Mouse (Mus musculus): ENCODE measurements around the gene Pitpnc1. TPM values are rescaled to one million over a fixed set of nuclear protein-coding genes. Genes with fewer than 3 reads are reported as not detected.

Pitpnc1 gene
- polyA plus RNA-seq, 1 experiment from 2014 or later = 9.7 TPM

DNA sequence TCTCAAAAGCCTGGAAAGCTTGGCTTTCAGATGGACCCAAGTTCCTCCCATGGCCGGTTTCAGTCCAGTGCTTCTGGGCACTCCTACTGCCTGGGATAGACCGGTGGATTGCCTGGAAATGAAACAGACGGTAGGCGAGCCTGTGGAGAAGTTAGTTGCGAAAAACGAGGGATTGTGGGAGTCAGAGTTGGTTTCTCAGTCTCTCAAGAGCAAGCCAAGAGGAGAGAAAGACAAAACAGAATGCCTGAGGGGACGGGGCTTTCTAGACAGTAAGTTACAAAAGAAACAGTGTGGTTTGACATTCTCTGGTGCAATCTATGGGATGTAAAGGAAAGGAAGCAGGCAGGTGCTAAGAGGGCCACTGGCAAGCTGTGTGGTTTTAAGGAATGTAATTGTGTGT is 216.3 kb downstream of the Pitpnc1 start:
- H3K4me1 ChIP-seq = no peaks in the 10 kb centered on the region
- WGBS (ENCODE audit: insufficient replicate concordance) = 72% methylated on average over 7 of the region's 7 CpGs
- H3K36me3 ChIP-seq = peaks cover 29% of the 10 kb centered on the region
- H3K4me3 ChIP-seq = no peak overlapping the region
- H3K9me3 ChIP-seq (replicated peaks) = no peaks in the 10 kb centered on the region
- no peak overlapping the region for H3K27ac ChIP-seq
- no peaks in the 10 kb centered on the region for H3K27me3 ChIP-seq (replicated peaks)
- no peak overlapping the region for H3K4me2 ChIP-seq
- H3K9ac ChIP-seq = no peak overlapping the region
- no peak for ATAC-seq

DNA sequence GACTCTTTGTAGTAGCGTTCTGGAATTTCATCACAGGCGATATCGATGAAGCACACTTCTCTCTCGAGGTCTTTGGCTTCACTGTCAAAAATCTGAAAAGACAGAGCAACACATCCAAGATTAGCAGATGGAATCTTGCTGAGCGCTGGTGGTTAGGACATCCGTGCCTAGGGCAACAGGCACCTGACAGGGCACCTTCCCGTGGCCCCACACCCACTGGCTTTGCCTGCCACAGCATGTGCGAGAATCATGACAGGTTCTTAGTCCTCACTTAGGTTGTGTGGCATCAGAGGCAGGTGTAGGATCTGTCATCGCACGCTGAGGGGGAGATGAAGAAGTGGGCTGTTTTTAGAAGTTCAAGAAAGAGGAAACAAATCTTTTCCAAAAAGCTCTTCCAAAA is 218.5 kb downstream of the Pitpnc1 start:
- Histone ChIP-seq H3K9ac (no peak overlapping the region), H3K36me3 (peaks cover 33% of the 10 kb centered on the region), H3K4me3 (no peak overlapping the region), H3K27ac (no peak overlapping the region), H3K4me2 (no peak overlapping the region), H3K4me1 (no peaks in the 10 kb centered on the region), H3K27me3 (replicated peaks) (no peaks in the 10 kb centered on the region), H3K9me3 (replicated peaks) (no peaks in the 10 kb centered on the region)
- WGBS (ENCODE audit: insufficient replicate concordance) = 88% methylated on average over 10 of the region's 10 CpGs
- no peak for ATAC-seq

DNA sequence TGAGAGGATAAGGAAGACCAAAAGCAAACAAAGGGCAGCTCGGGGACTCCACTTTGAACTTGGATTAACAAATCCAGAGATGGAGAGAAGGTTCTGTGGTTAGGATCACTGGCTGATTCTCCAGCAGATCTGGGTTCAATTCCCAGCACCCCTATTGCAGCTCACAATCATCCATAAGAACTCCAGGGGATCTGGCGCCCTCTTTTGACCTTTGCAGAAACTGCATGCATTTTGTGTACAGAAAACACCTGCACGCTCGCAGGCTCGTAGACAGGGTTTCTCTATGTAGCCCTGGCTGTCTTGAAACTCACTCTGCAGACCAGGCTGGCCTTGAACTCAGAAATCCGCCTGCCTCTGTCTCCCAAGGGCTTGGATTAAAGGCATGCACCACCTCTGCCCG is 219.0 kb downstream of the Pitpnc1 start:
- 75% methylated on average over 7 of the region's 7 CpGs for WGBS (ENCODE audit: insufficient replicate concordance)
- no peak overlapping the region for H3K9ac ChIP-seq

GRCm38 (mm10) chr11:107250882-107251281 is 219.6 kb downstream of the Pitpnc1 start:
- H3K4me2 ChIP-seq = no peak overlapping the region
- 86% methylated on average over 8 of the region's 8 CpGs for WGBS (ENCODE audit: insufficient replicate concordance)
- no peak for ATAC-seq
- peaks cover 35% of the 10 kb centered on the region for H3K36me3 ChIP-seq
- no peaks in the 10 kb centered on the region for H3K4me1 ChIP-seq
- H3K9me3 ChIP-seq (replicated peaks) = 0 out of 2 replicates have a peak, but pooled peaks cover under 1% of the 10 kb centered on the region
- H3K27me3 ChIP-seq (replicated peaks) = no peaks in the 10 kb centered on the region
- H3K9ac ChIP-seq = no peak overlapping the region
- no peak overlapping the region for H3K4me3 ChIP-seq
- no peak overlapping the region for H3K27ac ChIP-seq

More for the DNA sequence above, 219.0 kb downstream of the Pitpnc1 start:
- H3K27ac ChIP-seq = no peak overlapping the region
- ATAC-seq = no peak
- H3K4me3 ChIP-seq = no peak overlapping the region
- no peaks in the 10 kb centered on the region for H3K9me3 ChIP-seq (replicated peaks)
- H3K4me2 ChIP-seq = no peak overlapping the region
- H3K4me1 ChIP-seq = no peaks in the 10 kb centered on the region
- H3K27me3 ChIP-seq (replicated peaks) = no peaks in the 10 kb centered on the region
- peaks cover 33% of the 10 kb centered on the region for H3K36me3 ChIP-seq

DNA sequence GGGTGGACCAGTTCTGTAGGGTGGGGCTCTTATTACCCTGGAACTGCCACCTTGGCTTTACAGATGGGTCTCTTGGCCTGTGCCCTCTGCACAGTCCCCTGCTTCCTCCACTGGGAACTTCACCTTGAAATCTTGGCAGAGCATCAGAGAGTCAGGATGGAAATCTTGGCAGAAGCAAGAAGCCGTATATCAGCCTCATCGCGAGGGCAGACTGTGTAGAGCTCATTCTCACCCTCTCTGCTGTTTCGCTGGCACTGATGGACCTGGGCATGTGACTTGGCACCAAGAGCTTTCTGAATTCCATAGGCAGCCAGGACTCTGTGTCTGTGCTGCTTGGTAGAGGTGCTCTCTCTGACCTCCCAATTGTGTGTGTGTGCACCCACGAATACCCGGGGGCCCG is 221.7 kb downstream of the Pitpnc1 start:
- WGBS (ENCODE audit: insufficient replicate concordance) = 88% methylated on average over 7 of the region's 7 CpGs
- Histone ChIP-seq H3K4me1 (no peaks in the 10 kb centered on the region), H3K36me3 (peaks cover 39% of the 10 kb centered on the region), H3K4me2 (no peak overlapping the region), H3K9me3 (replicated peaks) (0 out of 2 replicates have a peak, but pooled peaks cover 4% of the 10 kb centered on the region), H3K27ac (no peak overlapping the region), H3K9ac (no peak overlapping the region), H3K27me3 (replicated peaks) (no peaks in the 10 kb centered on the region), H3K4me3 (no peak overlapping the region)
- ATAC-seq = no peak

DNA sequence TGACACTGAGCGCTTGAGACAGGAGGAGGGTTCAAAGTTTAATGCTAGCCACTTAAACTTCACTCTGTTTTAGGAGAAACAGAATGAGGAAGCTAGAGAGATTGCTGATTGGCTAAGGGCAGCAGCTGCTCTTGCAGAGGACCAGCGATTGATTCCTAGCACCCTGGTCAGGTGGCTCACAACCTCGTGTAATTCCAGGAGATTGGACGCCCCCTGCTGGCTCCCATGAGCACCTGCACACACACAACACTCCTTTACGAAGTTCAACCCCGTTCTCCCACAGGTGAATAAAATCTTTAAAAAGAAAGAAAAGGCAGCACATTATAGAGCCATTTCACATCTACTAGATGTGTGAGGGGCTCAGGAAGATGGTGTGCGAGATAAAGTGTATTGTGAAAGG is 224.8 kb downstream of the Pitpnc1 start:
- H3K9ac ChIP-seq = no peak overlapping the region
- no peaks in the 10 kb centered on the region for H3K4me1 ChIP-seq
- no peaks in the 10 kb centered on the region for H3K27me3 ChIP-seq (replicated peaks)
- H3K4me3 ChIP-seq = no peak overlapping the region
- H3K9me3 ChIP-seq (replicated peaks) = 0 out of 2 replicates have a peak, but pooled peaks cover 4% of the 10 kb centered on the region
- H3K4me2 ChIP-seq = no peak overlapping the region
- H3K27ac ChIP-seq = no peak overlapping the region
- no peak for ATAC-seq
- H3K36me3 ChIP-seq = peaks cover 23% of the 10 kb centered on the region; the same call in 1 of the 2 replicates
- 78% methylated on average over 7 of the region's 7 CpGs for WGBS (ENCODE audit: insufficient replicate concordance)

GRCm38 (mm10) chr11:107243126-107243525 is 227.4 kb downstream of the Pitpnc1 start:
- no peak overlapping the region for H3K27ac ChIP-seq
- 0 out of 2 replicates have a peak, but pooled peaks cover 4% of the 10 kb centered on the region for H3K9me3 ChIP-seq (replicated peaks)
- no peak for ATAC-seq
- WGBS (ENCODE audit: insufficient replicate concordance) = 79% methylated on average over 6 of the region's 6 CpGs
- no peak overlapping the region for H3K4me3 ChIP-seq
- no peak overlapping the region for H3K9ac ChIP-seq
- H3K4me1 ChIP-seq = no peaks in the 10 kb centered on the region
- H3K27me3 ChIP-seq (replicated peaks) = no peaks in the 10 kb centered on the region
- peaks cover 11% of the 10 kb centered on the region; the same call in 1 of the 2 replicates for H3K36me3 ChIP-seq
- H3K4me2 ChIP-seq = no peak overlapping the region

DNA sequence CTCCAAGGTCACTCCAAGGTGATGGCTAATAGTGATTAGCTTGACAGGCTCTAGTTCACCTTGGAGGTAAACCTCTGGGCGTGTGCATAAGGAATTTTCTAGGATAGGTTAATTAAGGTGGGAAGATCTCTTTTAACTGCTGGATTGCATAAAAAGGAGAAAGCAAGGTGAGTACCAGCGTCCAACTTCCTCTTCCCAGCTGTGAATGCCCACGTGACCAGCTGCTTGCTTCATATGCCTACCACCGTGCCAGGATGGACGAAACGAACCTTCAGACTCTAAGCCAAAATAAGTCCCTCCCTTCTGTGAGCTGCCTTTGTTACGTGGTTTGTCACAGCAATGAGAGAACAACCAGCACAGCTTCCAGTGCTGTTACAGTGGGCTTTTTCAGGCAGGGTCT is 228.8 kb downstream of the Pitpnc1 start:
- no peak for ATAC-seq
- no peaks in the 10 kb centered on the region for H3K27me3 ChIP-seq (replicated peaks)
- no peak overlapping the region for H3K4me2 ChIP-seq
- WGBS (ENCODE audit: insufficient replicate concordance) = 71% methylated on average over 7 of the region's 7 CpGs
- 0 out of 2 replicates have a peak, but pooled peaks cover 4% of the 10 kb centered on the region for H3K9me3 ChIP-seq (replicated peaks)
- H3K4me1 ChIP-seq = 0 out of 2 replicates have a peak, but pooled peaks cover 3% of the 10 kb centered on the region
- no peak overlapping the region for H3K9ac ChIP-seq
- H3K27ac ChIP-seq = no peak overlapping the region
- no peak overlapping the region for H3K4me3 ChIP-seq
- peaks cover 11% of the 10 kb centered on the region; the same call in 1 of the 2 replicates for H3K36me3 ChIP-seq

- WGBS (ENCODE audit: insufficient replicate concordance) = 81% methylated on average over 6 of the region's 6 CpGs
- ATAC-seq = no peak
- Histone ChIP-seq H3K9me3 (replicated peaks) (no peaks in the 10 kb centered on the region), H3K36me3 (peaks cover 9% of the 10 kb centered on the region), H3K27ac (no peak overlapping the region), H3K4me3 (no peak overlapping the region), H3K9ac (no peak overlapping the region), H3K27me3 (replicated peaks) (no peaks in the 10 kb centered on the region), H3K4me2 (no peak overlapping the region), H3K4me1 (0 out of 2 replicates have a peak, but pooled peaks cover 6% of the 10 kb centered on the region)
These were observed 232.0 kb downstream of the Pitpnc1 start for GRCm38 (mm10) chr11:107238506-107238905.

- Histone ChIP-seq H3K9ac (no peak overlapping the region), H3K27me3 (replicated peaks) (no peaks in the 10 kb centered on the region), H3K9me3 (replicated peaks) (no peaks in the 10 kb centered on the region), H3K4me1 (0 out of 2 replicates have a peak, but pooled peaks cover 6% of the 10 kb centered on the region), H3K4me2 (no peak overlapping the region), H3K4me3 (no peak overlapping the region), H3K27ac (no peak overlapping the region), H3K36me3 (peaks cover 18% of the 10 kb centered on the region)
- no peak for ATAC-seq
- 79% methylated on average over 4 of the region's 4 CpGs for WGBS (ENCODE audit: insufficient replicate concordance)
These were observed 233.0 kb downstream of the Pitpnc1 start for GRCm38 (mm10) chr11:107237532-107237931.

DNA sequence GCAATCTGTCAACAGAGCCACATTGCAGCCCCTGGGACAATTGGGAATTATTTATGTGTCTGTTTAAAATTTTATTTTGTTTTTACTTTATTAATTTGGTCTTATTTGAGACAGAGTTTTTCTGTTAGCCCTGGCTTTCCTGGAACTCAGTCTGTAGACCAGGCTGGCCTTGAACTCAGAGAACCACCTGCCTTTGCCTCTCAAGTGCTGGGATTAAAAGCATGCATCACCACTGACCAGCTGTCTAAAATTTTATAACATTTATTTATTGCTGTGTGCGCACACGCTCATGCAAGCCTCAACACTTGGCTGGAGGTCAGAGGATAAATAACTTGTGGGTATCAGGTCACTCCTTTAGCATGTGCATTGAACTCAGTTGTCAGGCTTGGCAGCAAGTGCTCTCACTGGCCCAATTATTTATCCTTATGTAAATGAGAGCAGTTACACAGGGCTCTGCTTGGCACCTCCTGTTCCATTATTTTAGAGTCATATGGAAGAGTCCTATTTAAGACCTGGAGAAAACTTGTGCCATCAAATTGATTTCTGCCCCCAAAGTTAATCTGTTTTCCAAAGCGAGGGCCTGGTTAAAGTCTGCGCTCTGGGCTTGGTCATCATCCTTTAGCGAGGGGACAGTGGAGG is 237.1 kb downstream of the Pitpnc1 start:
- Histone ChIP-seq H3K9ac (no peak overlapping the region), H3K9me3 (replicated peaks) (no peaks in the 10 kb centered on the region), H3K4me1 (0 out of 2 replicates have a peak, but pooled peaks cover 6% of the 10 kb centered on the region), H3K4me2 (no peak overlapping the region), H3K27me3 (replicated peaks) (no peaks in the 10 kb centered on the region), H3K4me3 (no peak overlapping the region), H3K27ac (no peak overlapping the region), H3K36me3 (peaks cover 38% of the 10 kb centered on the region)
- no peak for ATAC-seq
- WGBS (ENCODE audit: insufficient replicate concordance) = 85% methylated on average over 5 of the region's 5 CpGs

DNA sequence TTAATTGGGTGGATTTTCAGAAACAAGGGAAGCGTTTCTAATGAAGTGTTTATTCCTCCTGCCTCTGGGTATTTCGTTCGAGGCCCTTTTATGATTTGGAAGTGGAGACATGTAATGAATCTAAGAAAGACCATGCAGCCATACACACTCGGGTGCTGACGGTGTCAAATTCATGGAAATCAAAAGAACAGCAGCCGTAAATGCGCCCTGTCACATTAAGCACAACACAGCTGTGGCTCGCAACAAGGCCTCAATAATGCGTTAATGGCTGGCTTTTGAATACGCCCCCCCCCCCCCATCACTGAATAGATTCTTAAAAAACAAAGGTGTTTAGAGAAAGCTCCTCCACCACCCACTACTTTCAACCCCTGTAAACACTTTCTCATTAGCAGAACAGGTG is 240.4 kb downstream of the Pitpnc1 start:
- no peaks in the 10 kb centered on the region for H3K27me3 ChIP-seq (replicated peaks)
- H3K4me1 ChIP-seq = no peaks in the 10 kb centered on the region
- H3K4me3 ChIP-seq = no peak overlapping the region
- no peak overlapping the region for H3K4me2 ChIP-seq
- no peak overlapping the region for H3K9ac ChIP-seq
- H3K9me3 ChIP-seq (replicated peaks) = no peaks in the 10 kb centered on the region
- ATAC-seq = no peak
- peaks cover 46% of the 10 kb centered on the region for H3K36me3 ChIP-seq
- H3K27ac ChIP-seq = no peak overlapping the region
- WGBS (ENCODE audit: insufficient replicate concordance) = 85% methylated on average over 10 of the region's 10 CpGs
